Mouse (Mus musculus): ENCODE measurements around the gene Gsdme.

Gene Gsdme

DNA sequence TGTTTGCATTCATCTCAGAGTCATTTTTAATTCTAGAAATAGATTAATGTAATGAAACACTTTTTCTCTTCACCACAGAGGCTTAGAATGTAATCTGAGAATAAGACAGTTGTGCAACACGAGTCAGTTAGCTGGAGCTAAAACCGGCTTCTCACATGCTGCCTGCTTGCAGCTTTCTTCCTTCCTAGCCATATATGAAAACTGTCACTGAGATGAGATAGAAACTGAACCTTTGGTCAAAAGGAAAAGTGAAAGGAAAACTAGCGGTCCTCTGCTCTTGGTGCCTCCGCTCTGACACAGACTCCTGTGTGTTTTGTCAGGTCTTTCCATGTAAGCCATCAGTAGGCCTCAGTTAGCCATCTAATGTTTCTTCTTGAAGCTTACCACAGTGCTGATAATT lies 75.7 kb downstream of the Gsdme start:
- no peak for DNase-seq (ENCODE audit: low spot score)

DNA sequence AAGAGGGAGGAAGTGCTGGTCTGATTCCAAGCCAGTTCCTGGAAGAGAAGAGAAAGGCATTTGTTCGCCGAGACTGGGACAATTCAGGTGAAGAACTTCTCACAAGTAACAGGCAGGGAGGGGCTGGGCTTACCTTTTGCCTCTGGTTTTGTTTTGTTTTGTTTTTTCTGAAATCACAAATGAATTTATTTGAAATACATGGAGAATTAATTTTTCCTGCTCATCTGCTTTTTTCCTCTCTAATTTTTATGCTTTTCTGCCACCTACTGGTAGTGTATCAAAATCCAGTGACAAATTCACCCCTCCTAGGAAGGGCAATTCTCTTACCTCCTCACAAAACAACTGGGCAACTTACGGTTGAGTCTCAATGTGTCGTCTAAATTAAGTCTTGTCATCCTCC lies 83.5 kb downstream of the Gsdme start:
- no peak for DNase-seq (ENCODE audit: low spot score)

DNA sequence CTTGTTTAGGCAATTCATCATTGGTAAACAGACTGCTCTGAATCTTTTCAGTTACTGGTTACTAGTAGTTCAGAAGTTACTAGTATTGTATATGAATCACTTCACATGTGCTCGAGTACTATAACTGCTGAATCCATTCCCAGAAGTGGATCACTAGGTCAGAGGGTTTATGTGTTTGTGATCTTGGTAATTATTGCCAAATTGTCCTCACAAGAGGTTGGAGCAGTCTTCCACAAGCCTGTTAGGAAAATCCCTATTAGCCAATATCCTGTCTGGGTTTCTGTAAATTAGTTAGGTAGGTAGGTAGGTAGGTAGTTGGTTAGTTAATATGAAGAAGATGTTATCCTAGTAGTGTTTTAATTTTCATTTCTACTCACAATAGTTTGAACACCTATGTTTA lies 87.9 kb downstream of the Gsdme start:
- DNase-seq (ENCODE audit: low spot score): no peak

DNA sequence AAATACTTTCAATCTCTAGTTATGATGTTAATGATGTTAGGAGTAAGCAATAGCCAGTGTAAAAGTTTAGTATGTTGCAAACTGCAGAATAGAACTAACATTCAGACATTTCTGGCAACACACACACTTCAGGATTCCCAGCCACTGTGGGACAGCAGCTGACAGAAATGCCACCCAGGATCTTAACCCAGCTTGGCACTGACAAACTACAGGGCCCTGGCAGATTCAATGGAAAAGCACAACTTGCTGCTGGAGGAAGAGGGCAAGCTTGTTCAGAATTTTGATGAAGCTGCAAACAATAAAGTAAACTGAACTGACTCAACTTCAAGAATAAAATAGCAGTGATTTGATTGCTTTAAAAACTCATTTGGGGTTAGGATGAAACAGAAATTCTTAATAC lies 93.9 kb downstream of the Gsdme start:
- DNase-seq (ENCODE audit: low spot score): no peak

DNA sequence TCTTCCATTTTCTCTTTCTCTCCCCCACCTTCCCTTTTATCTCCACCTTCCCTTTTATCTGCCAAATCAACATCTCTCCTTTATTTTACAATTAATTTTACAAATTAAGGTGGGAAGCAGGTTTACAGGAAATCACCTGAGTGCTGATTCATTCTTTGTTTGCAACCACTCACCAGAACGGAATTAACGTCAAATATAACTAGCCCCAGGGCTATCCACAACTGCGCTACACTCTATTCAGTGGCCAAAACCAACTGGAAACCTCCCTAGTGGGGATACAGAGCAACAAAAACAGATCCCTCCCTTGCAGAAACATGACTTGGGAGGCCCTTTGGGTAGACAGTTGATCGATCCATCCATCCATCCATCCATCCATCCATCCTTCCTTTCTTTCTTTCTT lies 94.8 kb downstream of the Gsdme start:
- DNase-seq (ENCODE audit: low spot score): no peak

DNA sequence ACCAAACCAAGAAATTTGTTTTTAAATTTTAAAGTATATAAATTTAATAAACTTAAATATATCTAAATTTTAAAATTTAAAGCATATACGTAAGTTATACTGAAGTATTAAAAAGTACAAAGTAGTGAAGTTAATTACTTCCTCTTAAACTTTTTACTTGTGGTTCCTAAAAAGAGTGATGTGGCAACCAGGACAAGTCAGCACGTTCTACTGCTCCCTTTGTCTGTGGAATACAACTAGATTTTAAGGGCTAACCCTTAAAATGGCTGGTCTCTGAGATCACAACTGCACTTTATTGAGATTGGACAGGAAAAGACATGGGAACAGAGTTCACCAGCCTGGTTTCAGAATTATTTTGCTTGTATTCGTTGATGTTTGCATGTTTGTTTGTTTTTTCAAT lies 100.6 kb downstream of the Gsdme start:
- DNase-seq (ENCODE audit: low spot score): no peak

DNA sequence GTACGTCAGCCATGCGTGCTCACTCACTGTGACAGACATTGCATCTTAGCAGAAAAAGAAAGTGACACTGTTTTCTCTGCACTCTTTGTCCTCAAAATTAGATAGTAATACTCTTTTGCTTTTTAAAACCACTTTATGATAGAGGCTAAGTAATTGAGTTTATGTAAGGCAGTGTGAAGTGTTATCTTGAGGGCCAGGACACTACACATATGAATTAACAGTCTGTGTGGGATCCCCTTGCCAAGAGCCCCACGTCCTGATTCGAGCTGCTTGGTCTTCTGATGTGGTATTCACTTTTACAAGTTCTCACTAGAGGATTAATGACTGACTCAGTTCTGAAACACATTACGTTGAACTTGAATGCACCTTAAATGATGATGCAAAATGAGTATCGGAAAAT lies 103.8 kb downstream of the Gsdme start:
- DNase-seq (ENCODE audit: low spot score): no peak

DNA sequence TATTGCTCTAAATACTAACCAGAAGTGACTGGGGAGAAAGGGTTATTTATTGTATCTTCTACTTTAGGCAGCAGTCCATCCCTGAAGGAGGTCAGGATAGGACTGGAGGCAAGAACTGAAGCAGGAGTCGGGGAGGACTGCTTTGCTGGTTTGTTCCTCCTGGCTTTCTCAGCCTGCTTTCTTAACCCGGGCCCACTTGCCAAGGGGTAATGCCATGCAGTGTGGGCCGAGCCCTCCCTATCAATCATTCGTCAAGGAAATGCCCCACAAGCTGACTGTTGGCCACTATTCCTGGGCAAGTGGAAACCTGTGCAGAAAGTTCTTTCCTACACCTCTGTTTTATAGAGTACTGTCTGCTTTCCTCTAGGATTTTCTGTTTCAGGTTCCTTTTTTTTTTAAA lies 114.3 kb downstream of the Gsdme start:
- no peak for DNase-seq (ENCODE audit: low spot score)

DNA sequence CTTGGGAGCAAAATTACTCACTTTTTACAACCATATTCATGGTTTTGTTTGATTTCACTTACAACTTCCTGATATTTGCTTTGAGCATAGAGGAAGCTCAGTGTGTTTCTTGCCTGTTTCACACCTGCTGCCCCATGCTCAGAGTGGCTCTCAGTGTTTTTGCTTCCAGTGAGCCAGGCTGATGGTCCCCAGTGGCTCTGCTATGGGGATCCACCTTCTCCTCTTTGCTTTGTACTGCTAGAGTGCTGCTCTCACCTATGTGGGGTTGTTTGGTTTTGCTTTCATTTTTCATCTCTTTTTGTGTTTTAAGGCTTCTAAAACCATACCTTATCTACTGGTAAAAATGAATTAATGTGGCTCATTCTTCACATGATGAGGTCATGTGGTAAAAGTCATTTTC lies 117.5 kb downstream of the Gsdme start:
- no peak for DNase-seq (ENCODE audit: low spot score)

DNA sequence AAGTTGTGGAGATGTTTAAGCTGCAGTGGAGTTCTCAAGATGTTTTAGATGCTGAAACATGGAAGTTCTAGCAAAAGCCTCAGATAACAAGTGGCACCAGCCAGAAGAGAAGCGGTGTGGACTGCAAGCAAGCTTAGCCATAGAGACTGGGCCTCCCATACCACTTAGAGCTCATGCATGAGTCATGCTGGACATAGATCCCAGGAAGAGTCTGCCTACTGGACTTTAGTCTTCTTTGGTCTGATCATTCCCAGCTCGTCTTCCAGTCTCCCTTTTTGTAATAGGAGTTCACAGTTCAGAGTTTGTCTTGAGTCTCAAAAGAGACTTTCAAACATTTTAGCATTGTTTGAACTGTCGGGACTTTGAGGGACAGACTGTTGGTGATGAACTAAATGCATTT lies 124.1 kb downstream of the Gsdme start:
- no peak for DNase-seq (ENCODE audit: low spot score)

Data from urinary bladder, postnatal 14 days (tissue).